Mouse (Mus musculus): ENCODE results near the gene Dll3. TPM values are rescaled to one million over a fixed set of nuclear protein-coding genes. Genes with fewer than 3 reads are reported as not detected.

Gene Dll3
- 1 to 10 TPM; 6.9 to 8.1 TPM for total RNA-seq (2021)

GRCm38 (mm10) chr7:28301616-28302433 is at the start of gene Dll3:
Gene Dll3 (minus strand): TSS chr7:28302238.
- peak; percentile 85 for DNase-seq
- intact Hi-C loops (cut with DNase I) = loop anchor here (10.0 kb wide), 1 partner anchor 117 kb away; no protein-coding TSS in a partner anchor

DNA sequence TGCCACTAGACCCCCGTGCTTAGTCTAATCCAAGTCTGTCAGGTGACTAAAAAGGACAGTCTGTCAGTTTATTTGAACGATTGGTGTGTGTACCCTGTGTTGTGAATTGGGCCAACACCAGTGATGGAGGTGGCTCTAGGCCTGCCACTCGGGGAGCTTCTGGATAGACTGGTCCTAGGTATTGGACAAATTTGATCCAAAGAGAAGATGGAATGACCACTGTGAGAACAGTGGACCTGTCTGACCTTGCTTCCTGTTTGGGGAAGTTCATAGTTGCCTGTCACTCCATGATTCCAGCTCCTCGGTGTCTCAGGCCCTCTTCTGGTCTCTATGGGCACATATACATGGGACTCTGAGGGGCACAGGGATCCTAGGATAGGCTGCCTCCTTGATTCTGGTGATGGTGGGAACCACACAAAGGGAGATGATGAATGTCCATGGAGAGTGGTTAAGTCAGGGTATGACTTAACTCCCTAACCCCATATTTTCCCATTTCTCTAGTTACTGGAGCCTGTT is 49.7 kb upstream of the Dll3 start:
- no peak for DNase-seq
- intact Hi-C loops (cut with DNase I) = no loop called here

- intact Hi-C loops (cut with DNase I) = no loop called here
Measured at GRCm38 (mm10) chr7:28350155-28350883, 48.3 kb upstream of the Dll3 start, which contains the start of gene Rps16. Gene Rps16 (plus strand): TSS chr7:28350652.

DNA sequence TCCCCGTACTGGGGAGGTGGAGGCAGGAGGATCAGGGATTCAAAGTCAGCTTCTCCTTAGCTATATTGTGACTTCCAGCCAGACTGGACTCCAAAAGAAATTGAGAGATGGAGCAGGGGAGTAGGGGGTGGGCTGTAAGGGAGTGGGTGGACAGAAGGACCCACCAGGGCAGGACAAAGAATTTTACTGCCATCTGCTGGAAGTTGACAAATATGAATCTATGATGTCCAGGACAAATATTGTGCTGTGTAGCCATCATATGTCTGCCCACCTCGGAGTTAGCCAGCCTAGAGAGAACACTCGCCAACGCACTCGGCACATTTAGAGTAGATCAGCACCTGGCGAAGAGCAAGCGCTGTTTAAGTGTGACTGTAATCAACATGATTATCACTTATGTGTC is 46.6 kb upstream of the Dll3 start:
- intact Hi-C loops (cut with DNase I) = no loop called here
- peak; percentile 18 for DNase-seq

More at GRCm38 (mm10) chr7:28350155-28350883, 48.3 kb upstream of the Dll3 start, which contains the start of gene Rps16:
- peak; percentile 99 for DNase-seq

GRCm38 (mm10) chr7:28347746-28348145 is 45.7 kb upstream of the Dll3 start:
- DNase-seq = no peak
- intact Hi-C loops (cut with DNase I) = no loop called here

- intact Hi-C loops (cut with DNase I) = no loop called here
- DNase-seq = peak; percentile 70
Measured at GRCm38 (mm10) chr7:28344637-28345036, 42.6 kb upstream of the Dll3 start.

GRCm38 (mm10) chr7:28341381-28341780 is 39.3 kb upstream of the Dll3 start:
- intact Hi-C loops (cut with DNase I) = no loop called here
- DNase-seq = no peak

DNA sequence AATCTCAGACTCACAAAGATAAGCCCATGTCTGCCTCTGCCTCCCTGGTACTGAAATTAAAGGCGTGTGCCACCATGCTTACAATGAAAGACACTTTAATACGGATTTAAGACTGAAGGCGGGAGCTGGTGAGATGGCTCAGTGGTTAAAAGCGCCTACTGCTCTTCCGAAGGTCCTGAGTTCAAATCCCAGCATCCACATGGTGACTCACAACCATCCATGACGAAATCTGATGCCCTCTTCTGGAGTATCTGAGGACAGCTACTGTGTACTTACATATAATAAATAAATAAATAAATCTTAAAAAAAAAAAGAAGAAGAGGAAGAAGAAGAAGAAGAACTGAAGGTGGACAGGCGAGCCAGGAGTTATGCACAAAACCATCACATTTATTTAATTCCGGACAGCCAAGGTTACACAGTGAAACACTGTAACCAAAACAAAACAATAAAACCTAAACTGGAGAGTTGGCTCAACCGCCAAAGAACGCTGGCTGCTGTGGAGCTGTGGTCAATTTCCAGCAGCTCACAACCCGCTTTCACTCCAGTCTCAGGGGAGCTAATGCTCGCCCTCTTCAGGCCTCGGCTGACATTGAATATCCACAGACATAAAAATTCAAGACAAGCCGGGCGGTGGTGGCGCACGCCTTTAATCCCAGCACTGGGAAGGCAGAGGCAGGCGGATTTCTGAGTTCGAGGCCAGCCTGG is 37.3 kb upstream of the Dll3 start:
- peak; percentile 48 for DNase-seq

GRCm38 (mm10) chr7:28338108-28338998 is 36.3 kb upstream of the Dll3 start, which contains the start of gene Supt5:
Gene Supt5 (minus strand): TSS chr7:28338746.
- peak; percentile 97 for DNase-seq
- intact Hi-C loops (cut with DNase I) = no loop called here

More for the DNA sequence above, 37.3 kb upstream of the Dll3 start:
- intact Hi-C loops (cut with DNase I) = no loop called here

DNA sequence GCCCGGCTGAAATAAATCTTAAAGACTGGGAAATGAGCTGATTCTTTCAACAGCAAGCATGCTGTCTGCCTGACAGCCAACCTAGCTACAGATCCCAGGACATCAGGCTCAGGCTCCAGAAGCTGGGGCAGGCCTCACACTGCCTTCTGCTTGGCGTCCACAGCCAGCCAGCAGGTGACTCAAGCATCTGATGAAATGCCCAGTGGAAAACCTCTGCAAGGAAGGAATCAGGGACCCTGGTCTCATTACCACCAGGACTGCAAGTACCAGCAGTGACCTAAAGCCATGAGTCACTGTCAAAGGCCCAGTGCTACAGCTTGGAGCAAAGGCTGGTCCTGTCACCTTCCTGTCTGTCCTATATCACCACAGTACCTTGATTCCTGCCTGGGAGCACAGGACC is 33.4 kb upstream of the Dll3 start:
- intact Hi-C loops (cut with DNase I) = no loop called here
- no peak for DNase-seq

- intact Hi-C loops (cut with DNase I) = no loop called here
Measured at GRCm38 (mm10) chr7:28334534-28334933, 32.5 kb upstream of the Dll3 start.

GRCm38 (mm10) chr7:28328260-28328659 is 26.2 kb upstream of the Dll3 start:
- intact Hi-C loops (cut with DNase I) = no loop called here
- no peak for DNase-seq

More at GRCm38 (mm10) chr7:28334534-28334933, 32.5 kb upstream of the Dll3 start:
- DNase-seq = no peak

DNA sequence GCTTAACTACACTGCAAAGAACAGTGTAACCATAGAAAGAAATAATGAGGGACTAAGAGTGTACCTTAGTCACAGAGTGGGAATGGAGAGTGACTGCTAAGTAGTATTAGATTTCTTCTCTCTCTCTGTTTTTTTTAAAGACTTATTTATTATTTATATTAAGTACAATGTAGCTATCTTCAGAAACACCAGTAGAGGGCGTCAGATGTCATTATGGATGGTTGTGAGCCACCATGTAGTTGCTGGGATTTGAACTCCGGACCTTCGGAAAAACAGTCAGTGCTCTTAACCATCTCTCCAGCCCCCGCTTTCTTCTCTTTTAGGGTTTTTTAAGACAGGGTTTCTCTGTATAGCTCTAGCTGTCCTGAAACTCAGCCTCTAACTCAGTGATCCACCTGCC is 24.4 kb upstream of the Dll3 start:
- intact Hi-C loops (cut with DNase I) = no loop called here
- DNase-seq = no peak

GRCm38 (mm10) chr7:28325293-28325692 is 23.3 kb upstream of the Dll3 start:
- DNase-seq = no peak
- intact Hi-C loops (cut with DNase I) = no loop called here

DNA sequence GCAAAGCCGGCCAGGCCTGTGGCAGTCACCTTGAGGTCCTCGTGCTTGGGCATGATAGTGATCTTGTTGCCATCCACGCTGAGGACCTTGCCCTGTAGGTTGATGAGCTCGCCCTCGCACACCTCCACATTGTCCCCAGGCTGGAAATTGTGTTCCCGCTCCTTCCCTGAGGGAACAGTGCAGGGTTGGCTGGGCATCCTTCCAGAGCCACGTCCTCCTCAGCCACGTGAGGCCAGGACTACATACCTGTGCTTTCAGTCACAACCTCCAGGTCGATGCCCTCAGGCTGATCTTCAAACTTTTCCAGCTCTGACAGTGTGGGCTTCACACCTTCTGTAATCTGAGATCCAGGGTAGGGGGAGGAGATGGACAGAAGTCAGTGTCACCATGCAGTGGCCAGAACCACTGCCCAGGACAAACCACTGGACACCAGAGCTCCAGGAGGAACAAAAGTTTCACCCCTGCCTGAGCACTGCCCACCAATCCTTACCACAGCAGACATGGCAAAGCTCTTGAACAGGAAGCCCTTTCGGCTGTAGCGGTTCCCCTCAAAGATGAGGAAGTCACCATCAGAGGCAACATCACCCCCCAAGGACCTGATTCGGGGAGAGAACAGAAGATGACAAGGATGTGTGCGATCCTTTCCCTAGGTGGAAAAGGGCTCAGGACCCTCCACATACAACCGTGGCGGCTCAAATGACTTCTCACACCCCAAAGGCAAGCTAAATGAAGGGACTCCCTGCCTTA is 20.1 kb upstream of the Dll3 start:
- intact Hi-C loops (cut with DNase I) = no loop called here
- DNase-seq = no peak

DNA sequence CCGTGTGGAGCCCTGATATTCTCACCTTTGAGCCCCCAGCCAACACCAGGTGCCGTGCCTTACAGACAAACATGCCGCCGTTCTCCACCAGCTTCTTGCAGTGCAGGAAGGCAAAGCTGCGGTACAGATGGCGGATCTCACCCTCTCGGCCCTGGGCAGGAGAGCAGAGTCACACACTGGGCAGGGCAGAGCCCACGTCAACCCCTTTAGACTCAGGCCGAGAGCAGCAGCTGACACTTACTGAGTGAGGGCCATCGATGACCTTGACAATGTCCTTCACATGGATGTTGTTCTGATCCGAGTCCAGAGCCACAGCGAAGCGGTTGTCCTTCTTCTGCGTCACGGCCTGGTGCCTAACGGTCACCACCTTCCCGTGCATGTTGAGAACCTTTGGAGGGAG is 16.7 kb upstream of the Dll3 start:
- DNase-seq = no peak
- intact Hi-C loops (cut with DNase I) = no loop called here

DNA sequence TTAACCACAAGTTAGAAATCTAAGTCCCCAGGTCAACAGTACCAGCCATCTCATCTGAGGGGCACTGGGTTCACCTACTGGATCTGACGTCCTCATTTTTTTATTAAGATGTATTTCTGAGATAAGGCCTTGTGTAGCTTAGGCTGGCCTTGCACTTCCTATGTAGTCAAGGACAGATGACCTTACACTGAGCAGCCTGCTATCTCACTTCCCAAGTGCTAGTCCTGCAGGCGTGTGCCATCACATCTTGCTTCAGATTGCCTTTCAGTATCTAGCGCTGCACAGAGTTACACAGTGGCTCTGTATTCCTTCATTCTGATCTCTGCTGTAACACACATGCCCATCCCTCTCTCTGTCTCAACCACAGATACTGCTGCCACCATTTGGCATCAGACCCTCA is 16.0 kb upstream of the Dll3 start:
- DNase-seq = no peak
- intact Hi-C loops (cut with DNase I) = no loop called here

GRCm38 (mm10) chr7:28311926-28312543 is 10.0 kb upstream of the Dll3 start, which contains the start of gene Timm50:
Gene Timm50 (minus strand): TSS chr7:28312072.
- DNase-seq = peak; percentile 98
- intact Hi-C loops (cut with DNase I) = no loop called here
